Mouse (Mus musculus): Measurements from ENCODE around the gene Cldn16. TPM values are rescaled to one million over a fixed set of nuclear protein-coding genes. Genes with fewer than 3 reads are reported as not detected.

Gene Cldn16
- not detected in 2 replicates for polyA plus RNA-seq (2011; ENCODE audit: insufficient read depth, insufficient read length, low read depth, missing spikeins)

GRCm38 (mm10) chr16:26462835-26463234 is at the start of gene Cldn16:
TSS of gene Cldn16 (plus strand) at chr16:26463135.
- Histone ChIP-seq H3K4me1 (ENCODE audit: control insufficient read depth, insufficient read depth, low read length) (no peaks in the 10 kb centered on the region), H3K9me3 (replicated peaks; ENCODE audit: control insufficient read depth, insufficient read depth, low read length, poor library complexity, severe bottlenecking) (no peaks in the 10 kb centered on the region), H3K9ac (ENCODE audit: low read depth, poor library complexity, severe bottlenecking) (no peak within 1 kb of the TSS), H3K4me3 (ENCODE audit: low read depth, low read length) (no peak within 1 kb of the TSS), H3K36me3 (ENCODE audit: control insufficient read depth, insufficient read depth, low read length, poor library complexity, severe bottlenecking) (no peaks in the 10 kb centered on the region), H3K27me3 (ENCODE audit: control insufficient read depth, insufficient read depth, low read length, poor library complexity, severe bottlenecking) (no peaks in the 10 kb centered on the region), H3K27ac (ENCODE audit: insufficient read depth, low read length) (no peak within 1 kb of the TSS)
- TF ChIP-seq CTCF (IDR thresholded peaks at IDR 0.05; ENCODE audit: low read depth, low read length) (no peak), POLR2A (IDR thresholded peaks at IDR 0.05; ENCODE audit: insufficient read depth, low read length) (no peak), EP300 (IDR thresholded peaks at IDR 0.05; ENCODE audit: insufficient read depth, low read depth, low read length) (no peak)

GRCm38 (mm10) chr16:26418616-26419015 is 44.3 kb upstream of the Cldn16 start:
- Histone ChIP-seq H3K9me3 (replicated peaks; ENCODE audit: control insufficient read depth, insufficient read depth, low read length, poor library complexity, severe bottlenecking) (no peaks in the 10 kb centered on the region), H3K4me1 (ENCODE audit: control insufficient read depth, insufficient read depth, low read length) (no peaks in the 10 kb centered on the region), H3K4me3 (ENCODE audit: low read depth, low read length) (no peak overlapping the region), H3K36me3 (ENCODE audit: control insufficient read depth, insufficient read depth, low read length, poor library complexity, severe bottlenecking) (no peaks in the 10 kb centered on the region), H3K27ac (ENCODE audit: insufficient read depth, low read length) (no peak overlapping the region), H3K27me3 (ENCODE audit: control insufficient read depth, insufficient read depth, low read length, poor library complexity, severe bottlenecking) (no peaks in the 10 kb centered on the region), H3K9ac (ENCODE audit: low read depth, poor library complexity, severe bottlenecking) (no peak overlapping the region)
- TF ChIP-seq POLR2A (IDR thresholded peaks at IDR 0.05; ENCODE audit: insufficient read depth, low read length) (no peak), EP300 (IDR thresholded peaks at IDR 0.05; ENCODE audit: insufficient read depth, low read depth, low read length) (no peak), CTCF (IDR thresholded peaks at IDR 0.05; ENCODE audit: low read depth, low read length) (no peak)

DNA sequence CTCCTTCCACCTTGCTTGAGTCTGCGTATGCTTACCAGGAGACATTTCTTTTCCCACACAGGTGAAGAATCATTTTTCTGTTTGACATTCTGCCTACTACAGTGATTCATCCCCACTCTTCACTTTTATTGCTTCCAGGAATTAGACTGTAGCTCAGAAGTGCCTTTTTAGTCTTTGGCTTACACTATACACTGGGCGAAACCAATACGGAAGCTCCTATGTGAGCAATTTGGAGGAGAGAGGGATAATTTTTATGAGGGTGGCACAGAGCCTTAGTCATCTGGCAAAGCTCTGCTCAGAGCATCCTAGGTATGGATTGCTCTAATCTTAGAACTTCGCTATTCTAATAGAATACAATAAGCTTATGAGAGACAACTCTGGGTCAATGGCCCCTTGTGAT is 40.9 kb upstream of the Cldn16 start:
- Histone ChIP-seq H3K36me3 (ENCODE audit: control insufficient read depth, insufficient read depth, low read length, poor library complexity, severe bottlenecking) (no peaks in the 10 kb centered on the region), H3K27ac (ENCODE audit: insufficient read depth, low read length) (no peak overlapping the region), H3K4me3 (ENCODE audit: low read depth, low read length) (no peak overlapping the region), H3K9ac (ENCODE audit: low read depth, poor library complexity, severe bottlenecking) (no peak overlapping the region), H3K4me1 (ENCODE audit: control insufficient read depth, insufficient read depth, low read length) (no peaks in the 10 kb centered on the region), H3K9me3 (replicated peaks; ENCODE audit: control insufficient read depth, insufficient read depth, low read length, poor library complexity, severe bottlenecking) (no peaks in the 10 kb centered on the region), H3K27me3 (ENCODE audit: control insufficient read depth, insufficient read depth, low read length, poor library complexity, severe bottlenecking) (no peaks in the 10 kb centered on the region)
- TF ChIP-seq CTCF (IDR thresholded peaks at IDR 0.05; ENCODE audit: low read depth, low read length) (no peak), EP300 (IDR thresholded peaks at IDR 0.05; ENCODE audit: insufficient read depth, low read depth, low read length) (no peak), POLR2A (IDR thresholded peaks at IDR 0.05; ENCODE audit: insufficient read depth, low read length) (no peak)

DNA sequence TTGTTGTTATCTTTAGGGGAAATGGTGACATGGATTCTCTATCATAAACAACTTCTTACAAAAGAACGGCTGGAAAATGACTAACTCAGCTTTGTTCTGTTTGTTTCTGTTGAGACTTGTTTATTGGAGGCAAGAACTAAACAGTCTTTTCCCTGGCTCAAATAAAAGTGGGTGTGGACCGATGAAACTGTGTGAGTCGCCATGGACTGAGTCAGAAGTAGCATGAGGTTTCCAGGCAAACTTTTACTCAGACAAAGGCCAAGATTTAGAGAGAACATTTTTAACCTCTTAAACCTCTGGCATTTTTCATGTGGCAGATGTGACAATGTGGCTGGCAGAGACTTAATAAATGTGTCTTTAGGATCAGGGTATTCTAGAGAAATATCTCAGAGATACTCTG is 32.7 kb upstream of the Cldn16 start:
- Histone ChIP-seq H3K9me3 (replicated peaks; ENCODE audit: control insufficient read depth, insufficient read depth, low read length, poor library complexity, severe bottlenecking) (no peaks in the 10 kb centered on the region; the same call in 1 of the 2 replicates), H3K36me3 (ENCODE audit: control insufficient read depth, insufficient read depth, low read length, poor library complexity, severe bottlenecking) (no peaks in the 10 kb centered on the region), H3K9ac (ENCODE audit: low read depth, poor library complexity, severe bottlenecking) (no peak overlapping the region), H3K27me3 (ENCODE audit: control insufficient read depth, insufficient read depth, low read length, poor library complexity, severe bottlenecking) (no peaks in the 10 kb centered on the region), H3K4me3 (ENCODE audit: low read depth, low read length) (no peak overlapping the region), H3K27ac (ENCODE audit: insufficient read depth, low read length) (no peak overlapping the region), H3K4me1 (ENCODE audit: control insufficient read depth, insufficient read depth, low read length) (no peaks in the 10 kb centered on the region)
- no peak for TF ChIP-seq EP300 (IDR thresholded peaks at IDR 0.05; ENCODE audit: insufficient read depth, low read depth, low read length)
- no peak for TF ChIP-seq CTCF (IDR thresholded peaks at IDR 0.05; ENCODE audit: low read depth, low read length)
- no peak for TF ChIP-seq POLR2A (IDR thresholded peaks at IDR 0.05; ENCODE audit: insufficient read depth, low read length)

DNA sequence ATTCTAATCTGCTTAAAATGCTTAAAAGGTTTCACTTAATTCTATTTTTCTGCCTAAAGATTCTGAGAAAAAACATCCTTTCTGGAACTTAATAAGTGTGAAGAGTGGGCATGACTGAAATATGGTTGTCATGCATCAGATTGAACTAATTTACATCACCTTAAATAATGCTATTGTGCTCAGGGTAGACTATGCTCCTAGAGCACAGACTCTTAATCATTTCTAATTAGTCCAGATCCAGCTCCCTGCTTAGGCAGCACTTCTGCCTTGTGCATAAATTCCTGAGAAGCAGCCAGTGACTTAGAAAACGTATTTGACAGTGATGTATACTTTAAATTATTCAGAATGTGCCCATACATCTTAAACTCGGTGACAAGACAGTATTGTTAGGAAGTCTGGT is 29.4 kb upstream of the Cldn16 start:
- H3K27me3 ChIP-seq (ENCODE audit: control insufficient read depth, insufficient read depth, low read length, poor library complexity, severe bottlenecking) = no peaks in the 10 kb centered on the region
- H3K36me3 ChIP-seq (ENCODE audit: control insufficient read depth, insufficient read depth, low read length, poor library complexity, severe bottlenecking) = no peaks in the 10 kb centered on the region
- TF ChIP-seq POLR2A (IDR thresholded peaks at IDR 0.05; ENCODE audit: insufficient read depth, low read length) (no peak), EP300 (IDR thresholded peaks at IDR 0.05; ENCODE audit: insufficient read depth, low read depth, low read length) (no peak)
- no peaks in the 10 kb centered on the region for H3K4me1 ChIP-seq (ENCODE audit: control insufficient read depth, insufficient read depth, low read length)
- no peak overlapping the region for H3K4me3 ChIP-seq (ENCODE audit: low read depth, low read length)
- H3K27ac ChIP-seq (ENCODE audit: insufficient read depth, low read length) = no peak overlapping the region
- no peak overlapping the region for H3K9ac ChIP-seq (ENCODE audit: low read depth, poor library complexity, severe bottlenecking)
- no peaks in the 10 kb centered on the region; the same call in 1 of the 2 replicates for H3K9me3 ChIP-seq (replicated peaks; ENCODE audit: control insufficient read depth, insufficient read depth, low read length, poor library complexity, severe bottlenecking)

GRCm38 (mm10) chr16:26440031-26440430 is 22.9 kb upstream of the Cldn16 start:
- TF ChIP-seq CTCF (IDR thresholded peaks at IDR 0.05; ENCODE audit: low read depth, low read length) (no peak), POLR2A (IDR thresholded peaks at IDR 0.05; ENCODE audit: insufficient read depth, low read length) (no peak), EP300 (IDR thresholded peaks at IDR 0.05; ENCODE audit: insufficient read depth, low read depth, low read length) (no peak)
- Histone ChIP-seq H3K9me3 (replicated peaks; ENCODE audit: control insufficient read depth, insufficient read depth, low read length, poor library complexity, severe bottlenecking) (no peaks in the 10 kb centered on the region), H3K4me3 (ENCODE audit: low read depth, low read length) (no peak overlapping the region), H3K9ac (ENCODE audit: low read depth, poor library complexity, severe bottlenecking) (no peak overlapping the region), H3K36me3 (ENCODE audit: control insufficient read depth, insufficient read depth, low read length, poor library complexity, severe bottlenecking) (no peaks in the 10 kb centered on the region), H3K27me3 (ENCODE audit: control insufficient read depth, insufficient read depth, low read length, poor library complexity, severe bottlenecking) (no peaks in the 10 kb centered on the region), H3K27ac (ENCODE audit: insufficient read depth, low read length) (no peak overlapping the region), H3K4me1 (ENCODE audit: control insufficient read depth, insufficient read depth, low read length) (no peaks in the 10 kb centered on the region)

Measured in ES-Bruce4 (cell line).